ENCODE assay signal across 9 mouse cellular contexts in the genomic region with DNA sequence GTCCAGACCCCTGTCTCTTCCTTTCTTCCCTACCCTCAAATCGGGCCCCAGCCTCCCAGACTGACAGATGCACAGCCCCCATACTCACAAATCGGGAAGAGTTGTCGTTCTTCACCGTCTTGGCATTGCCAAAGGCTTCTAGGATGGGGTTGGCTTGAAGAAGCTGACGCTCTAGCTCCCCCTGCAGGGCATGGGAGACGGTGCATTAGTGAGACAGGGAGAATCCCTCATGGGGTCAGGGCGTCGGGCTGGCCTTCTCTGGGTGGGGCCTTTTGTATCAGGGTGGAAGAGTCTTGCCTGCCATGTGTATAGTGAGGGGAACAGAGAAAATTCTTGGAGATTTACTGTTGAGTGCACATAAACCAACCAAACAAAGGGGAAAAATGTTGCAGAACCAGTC. TPM values are rescaled to one million over a fixed set of nuclear protein-coding genes. Genes with fewer than 3 reads are reported as not detected.
A peak's percentile ranks its signal among the peaks of the same experiment; 100 is the strongest.
DNase-seq lines count a peak whose midpoint lies in the region; ATAC-seq and TF ChIP-seq lines count a peak whose summit lies in the region.
"Had no signal": no experiment of that assay in that cellular context is flagged by ENCODE, and none has a peak within 500 bp of the region (broad histone marks: within the 10 kb centered on the region; RNA-seq: fewer than 3 reads in every experiment).

No protein-coding gene starts in this region.

- no peaks in the 10 kb centered on the region for H3K36me3 ChIP-seq in forebrain, embryonic 10.5 days (replicated peaks)
- H3K36me3 ChIP-seq in forebrain, embryonic 12.5 days (replicated peaks) = no peaks in the 10 kb centered on the region
- H3K36me3 ChIP-seq in midbrain, embryonic 10.5 days = no peaks in the 10 kb centered on the region
- no peaks in the 10 kb centered on the region for H3K36me3 ChIP-seq in midbrain, embryonic 13.5 days
- H3K36me3 ChIP-seq: stomach, embryonic 15.5 days had no signal

- no peaks in the 10 kb centered on the region for H3K4me1 ChIP-seq in forebrain, embryonic 10.5 days
- H3K4me1 ChIP-seq in forebrain, embryonic 12.5 days = no peaks in the 10 kb centered on the region
- no peaks in the 10 kb centered on the region for H3K4me1 ChIP-seq in midbrain, embryonic 10.5 days
- no peaks in the 10 kb centered on the region for H3K4me1 ChIP-seq in midbrain, embryonic 13.5 days (replicated peaks)
- no peaks in the 10 kb centered on the region for H3K4me1 ChIP-seq in bone marrow, adult 2 months (ENCODE audit: control insufficient read depth, insufficient read depth, low read length)
- H3K4me1 ChIP-seq in embryonic fibroblast, embryonic 13.5 days (ENCODE audit: control insufficient read depth, insufficient read depth, low read length) = no peaks in the 10 kb centered on the region
- no peaks in the 10 kb centered on the region for H3K4me1 ChIP-seq in lung, adult 2 months (ENCODE audit: control insufficient read depth, insufficient read depth, low read length)
- H3K4me1 ChIP-seq: stomach, embryonic 15.5 days had no signal

- no peak overlapping the region for H3K4me3 ChIP-seq in forebrain, embryonic 10.5 days
- H3K4me3 ChIP-seq in forebrain, embryonic 12.5 days (replicated peaks) = no peak overlapping the region
- H3K4me3 ChIP-seq in midbrain, embryonic 10.5 days = no peak overlapping the region
- H3K4me3 ChIP-seq in midbrain, embryonic 13.5 days (replicated peaks) = no peak overlapping the region
- H3K4me3 ChIP-seq in bone marrow, adult 2 months (replicated peaks; ENCODE audit: control insufficient read depth, low read depth, low read length) = no peak overlapping the region
- no peak overlapping the region for H3K4me3 ChIP-seq in embryonic fibroblast, embryonic 13.5 days (ENCODE audit: insufficient read depth, low read length)
- no peak overlapping the region for H3K4me3 ChIP-seq in lung, adult 2 months (replicated peaks; ENCODE audit: extremely low read depth, low read depth, low read length)
- H3K4me3 ChIP-seq: stomach, embryonic 15.5 days had no signal

- DNase-seq in forebrain, embryonic 10.5 days (ENCODE audit: extremely low spot score, low spot score) = peak; percentile 52
- peak; percentile 61 for DNase-seq in midbrain, embryonic 10.5 days (ENCODE audit: low spot score)
- DNase-seq in lung, adult 2 months = peak; percentile 65
- DNase-seq in spleen, postnatal 36 days (ENCODE audit: low spot score in 2 of 2) = peak; percentile 29 to 50

- ATAC-seq in forebrain, embryonic 12.5 days (ENCODE audit: low FRiP score) = no peak
- ATAC-seq in midbrain, embryonic 13.5 days = no peak

- TF ChIP-seq POLR2A in bone marrow, adult 2 months (IDR thresholded peaks at IDR 0.05; ENCODE audit: borderline replicate concordance, control insufficient read depth, low read depth, low read length) = no peak
- TF ChIP-seq POLR2A in embryonic fibroblast, embryonic 13.5 days (IDR thresholded peaks at IDR 0.05; ENCODE audit: low read depth, low read length) = no peak
- TF ChIP-seq POLR2A in lung, adult 2 months (IDR thresholded peaks at IDR 0.05; ENCODE audit: borderline replicate concordance, extremely low read depth, low read depth, low read length) = no peak

- no peak overlapping the region for H3K9ac ChIP-seq in forebrain, embryonic 12.5 days
- no peak overlapping the region for H3K9ac ChIP-seq in midbrain, embryonic 13.5 days (replicated peaks)
- H3K9ac ChIP-seq: stomach, embryonic 15.5 days had no signal

- H3K9me3 ChIP-seq in forebrain, embryonic 10.5 days = no peaks in the 10 kb centered on the region
- no peaks in the 10 kb centered on the region for H3K9me3 ChIP-seq in forebrain, embryonic 12.5 days
- H3K9me3 ChIP-seq in midbrain, embryonic 10.5 days (replicated peaks) = no peaks in the 10 kb centered on the region
- H3K9me3 ChIP-seq in midbrain, embryonic 13.5 days = no peaks in the 10 kb centered on the region
- H3K9me3 ChIP-seq: stomach, embryonic 15.5 days had no signal

- no peak overlapping the region for H3K4me2 ChIP-seq in forebrain, embryonic 12.5 days
- H3K4me2 ChIP-seq in midbrain, embryonic 13.5 days (replicated peaks) = no peak overlapping the region
- H3K4me2 ChIP-seq: stomach, embryonic 15.5 days had no signal

- peak; percentile 91 for TF ChIP-seq CTCF in bone marrow, adult 2 months (IDR thresholded peaks at IDR 0.05; ENCODE audit: control insufficient read depth, insufficient read depth, low read length)
- TF ChIP-seq CTCF in embryonic fibroblast, embryonic 13.5 days (IDR thresholded peaks at IDR 0.05; ENCODE audit: borderline replicate concordance, insufficient read depth, low read length) = peak; percentile 55; the same call in 1 of the 2 replicates
- TF ChIP-seq CTCF in lung, adult 2 months (IDR thresholded peaks at IDR 0.05; ENCODE audit: insufficient read depth, low read length) = peak; percentile 81

- H3K27ac ChIP-seq in forebrain, embryonic 10.5 days = no peak overlapping the region
- H3K27ac ChIP-seq in forebrain, embryonic 12.5 days = no peak overlapping the region
- no peak overlapping the region for H3K27ac ChIP-seq in midbrain, embryonic 10.5 days (replicated peaks)
- no peak overlapping the region for H3K27ac ChIP-seq in midbrain, embryonic 13.5 days
- H3K27ac ChIP-seq in bone marrow, adult 2 months (ENCODE audit: control insufficient read depth, insufficient read depth, low read depth, low read length, poor library complexity) = no peak overlapping the region
- no peak overlapping the region for H3K27ac ChIP-seq in embryonic fibroblast, embryonic 13.5 days (ENCODE audit: insufficient read depth, low read length)
- H3K27ac ChIP-seq: stomach, embryonic 15.5 days had no signal

- WGBS in forebrain, embryonic 10.5 days = 17% methylated on average over 8 of the region's 8 CpGs
- 13% methylated on average over 8 of the region's 8 CpGs for WGBS in forebrain, embryonic 12.5 days
- 19% methylated on average over 8 of the region's 8 CpGs for WGBS in midbrain, embryonic 10.5 days
- WGBS in midbrain, embryonic 13.5 days = 21% methylated on average over 8 of the region's 8 CpGs
- WGBS in bone marrow, adult 2 months = 5% methylated on average over 8 of the region's 8 CpGs
- 15% methylated on average over 8 of the region's 8 CpGs for WGBS in lung, adult 2 months

- no peaks in the 10 kb centered on the region for H3K27me3 ChIP-seq in forebrain, embryonic 10.5 days (ENCODE audit: poor library complexity, severe bottlenecking)
- peaks cover 4% of the 10 kb centered on the region; the same call in 1 of the 2 replicates for H3K27me3 ChIP-seq in forebrain, embryonic 12.5 days
- H3K27me3 ChIP-seq in midbrain, embryonic 10.5 days (ENCODE audit: low read depth, poor library complexity, severe bottlenecking) = no peaks in the 10 kb centered on the region
- peaks cover 9% of the 10 kb centered on the region; the same call in 1 of the 2 replicates for H3K27me3 ChIP-seq in midbrain, embryonic 13.5 days
- H3K27me3 ChIP-seq: stomach, embryonic 15.5 days had no signal

RNA-seq across cellular contexts. Expression of gene Myh14, which starts 15.1 kb away (rescaled TPM):
- 1.5 and 1.8 TPM in 2 replicates for polyA plus RNA-seq in forebrain, embryonic 10.5 days (2016; fragmentation: Nextera tagmentation; extraction: Ambion mirVana)
- 2.1 and 2.3 TPM in 2 replicates for polyA plus RNA-seq in forebrain, embryonic 12.5 days (2016; fragmentation: Nextera tagmentation; extraction: Ambion mirVana)
- 1.0 and 1.1 TPM in 2 replicates for polyA plus RNA-seq in midbrain, embryonic 10.5 days (2016; fragmentation: Nextera tagmentation; extraction: Ambion mirVana)
- 0.84 and 1.2 TPM in 2 replicates for polyA plus RNA-seq in midbrain, embryonic 13.5 days (2015; fragmentation: Nextera tagmentation; extraction: Ambion mirVana)
- polyA plus RNA-seq in bone marrow, adult 2 months (2011; ENCODE audit: insufficient read depth, insufficient read length, low replicate concordance, missing spikeins) = 0.41 TPM in 1 of 2 replicates, not detected in the other
- not detected in 2 replicates for polyA plus RNA-seq in embryonic fibroblast, embryonic 13.5 days (2011; ENCODE audit: insufficient read length, low read depth, missing spikeins)
- polyA plus RNA-seq in lung, adult 2 months (2012; rRNA removed) = 223 and 227 TPM in 2 replicates

RNA-seq across cellular contexts. Expression of gene Izumo2, which starts 53.0 kb away (rescaled TPM):
- polyA plus RNA-seq in forebrain, embryonic 10.5 days (2016; fragmentation: Nextera tagmentation; extraction: Ambion mirVana) = not detected in 2 replicates
- not detected in 2 replicates for polyA plus RNA-seq in forebrain, embryonic 12.5 days (2016; fragmentation: Nextera tagmentation; extraction: Ambion mirVana)
- polyA plus RNA-seq in midbrain, embryonic 10.5 days (2016; fragmentation: Nextera tagmentation; extraction: Ambion mirVana) = not detected in 2 replicates
- not detected in 2 replicates for polyA plus RNA-seq in midbrain, embryonic 13.5 days (2015; fragmentation: Nextera tagmentation; extraction: Ambion mirVana)
- not detected in 2 replicates for polyA plus RNA-seq in bone marrow, adult 2 months (2011; ENCODE audit: insufficient read depth, insufficient read length, low replicate concordance, missing spikeins)
- not detected in 2 replicates for polyA plus RNA-seq in embryonic fibroblast, embryonic 13.5 days (2011; ENCODE audit: insufficient read length, low read depth, missing spikeins)
- not detected in 2 replicates for polyA plus RNA-seq in lung, adult 2 months (2012; rRNA removed)
- polyA plus RNA-seq: stomach, embryonic 15.5 days had no signal

Comparison
In these comparisons a context has a peak if more than half of its experiments do, and no peak if none do; other contexts are left out.
1. RNA of gene Myh14, which starts 15.1 kb away (polyA plus RNA-seq): 223 to 227 TPM in lung, adult 2 months; 2.1 to 2.3 TPM in forebrain, embryonic 12.5 days, 1.5 to 1.8 TPM in forebrain, embryonic 10.5 days, 0.84 to 1.2 TPM in midbrain, embryonic 13.5 days, 1.0 to 1.1 TPM in midbrain, embryonic 10.5 days, 0.41 TPM in bone marrow, adult 2 months and not detected in embryonic fibroblast, embryonic 13.5 days; every median in the first group is over 10 times any median in the second.
2. Peak in every context shown above with its lines, with median percentiles within 50 percentile points of each other: DNase-seq and CTCF ChIP-seq.